21 mouse cellular contexts compared by ENCODE assay signal in the genomic region with DNA sequence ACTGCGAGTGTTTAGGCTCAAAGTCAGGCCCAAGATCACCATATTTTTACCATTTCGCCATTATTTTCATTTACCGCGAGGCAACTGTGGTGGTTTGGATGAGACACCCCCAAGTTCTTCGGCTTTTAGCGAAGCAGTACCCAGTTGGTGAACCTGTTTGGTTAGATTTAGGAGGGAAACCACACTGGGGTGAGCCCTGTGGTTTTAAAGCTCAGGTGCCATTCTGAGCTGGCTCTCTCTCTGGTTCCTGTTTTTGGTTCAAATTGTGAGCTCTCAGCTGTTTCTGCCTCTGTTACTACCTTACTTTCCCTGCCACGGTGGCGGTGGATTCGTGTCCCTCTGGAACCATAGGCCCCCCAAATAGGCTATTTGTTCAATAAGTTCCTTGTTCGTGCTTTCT.
"Had no signal": no experiment of that assay in that cellular context is flagged by ENCODE, and none has a peak within 500 bp of the region (broad histone marks: within the 10 kb centered on the region; RNA-seq: fewer than 3 reads in every experiment).

No protein-coding gene starts in this region.

- H3K36me3 ChIP-seq: kidney, embryonic 15.5 days; limb, embryonic 13.5 days; liver, embryonic 12.5 days; liver, embryonic 15.5 days; lung, embryonic 15.5 days; midbrain, embryonic 10.5 days; midbrain, embryonic 15.5 days; neural tube, embryonic 13.5 days had no signal

- H3K4me2 ChIP-seq: kidney, embryonic 15.5 days; limb, embryonic 13.5 days; liver, embryonic 12.5 days; liver, embryonic 15.5 days; lung, embryonic 15.5 days; midbrain, embryonic 15.5 days; neural tube, embryonic 13.5 days had no signal

- H3K9me3 ChIP-seq: kidney, embryonic 15.5 days; limb, embryonic 13.5 days; liver, embryonic 12.5 days; liver, embryonic 15.5 days; lung, embryonic 15.5 days; megakaryocyte, embryonic 14.5 days; midbrain, embryonic 10.5 days; midbrain, embryonic 15.5 days; neural tube, embryonic 13.5 days had no signal

- ATAC-seq: liver, embryonic 12.5 days; midbrain, embryonic 15.5 days had no signal

- H3K4me3 ChIP-seq: kidney, embryonic 15.5 days; limb, embryonic 13.5 days; liver, embryonic 12.5 days; liver, embryonic 15.5 days; lung, embryonic 15.5 days; megakaryocyte, embryonic 14.5 days; midbrain, embryonic 10.5 days; midbrain, embryonic 15.5 days; neural tube, embryonic 13.5 days had no signal

- H3K27me3 ChIP-seq: kidney, embryonic 15.5 days; limb, embryonic 13.5 days; liver, embryonic 12.5 days; liver, embryonic 15.5 days; lung, embryonic 15.5 days; megakaryocyte, embryonic 14.5 days; midbrain, embryonic 15.5 days; neural tube, embryonic 13.5 days had no signal

- DNase-seq: kidney, adult 11 months; kidney, adult 8-10 months; kidney, postnatal 10 days; kidney, postnatal 36 days; left cerebral cortex, postnatal 4 days; liver; lung, adult 18-20 months; lung, postnatal 10 days; lung, postnatal 36 days; thymus, adult 18-20 months; thymus, postnatal 36 days had no signal

- H3K27ac ChIP-seq: kidney, embryonic 15.5 days; limb, embryonic 13.5 days; liver, embryonic 12.5 days; liver, embryonic 15.5 days; lung, embryonic 15.5 days; midbrain, embryonic 10.5 days; midbrain, embryonic 15.5 days; neural tube, embryonic 13.5 days; stomach, postnatal 0 days had no signal

- H3K4me1 ChIP-seq: megakaryocyte, embryonic 14.5 days had no signal

- H3K9ac ChIP-seq: kidney, embryonic 15.5 days; limb, embryonic 13.5 days; liver, embryonic 12.5 days; liver, embryonic 15.5 days; lung, embryonic 15.5 days; midbrain, embryonic 15.5 days; neural tube, embryonic 13.5 days had no signal
